ENCODE assay signal across 29 mouse cellular contexts in the genomic region with DNA sequence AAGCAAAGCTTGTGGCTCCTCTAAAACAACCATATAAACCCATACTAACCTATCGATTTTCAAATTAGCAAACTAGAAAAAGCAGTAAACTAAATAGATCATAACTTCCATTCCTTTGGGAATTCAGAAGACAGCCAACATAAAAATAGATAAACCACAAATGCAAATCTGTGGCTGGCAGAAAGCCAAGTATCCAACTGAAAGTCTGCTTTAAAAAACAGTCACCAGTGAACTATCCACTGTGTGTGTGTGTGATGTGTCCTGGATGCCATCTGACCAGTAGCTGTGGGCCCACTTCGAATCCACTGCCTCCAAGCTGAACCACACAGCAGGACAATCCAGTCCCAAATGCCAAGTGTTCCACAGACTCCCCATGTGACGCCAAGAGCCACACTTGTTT. TPM values are rescaled to one million over a fixed set of nuclear protein-coding genes. Genes with fewer than 3 reads are reported as not detected.
A peak's percentile ranks its signal among the peaks of the same experiment; 100 is the strongest.
DNase-seq lines count a peak whose midpoint lies in the region; ATAC-seq and TF ChIP-seq lines count a peak whose summit lies in the region.
"Had no signal": no experiment of that assay in that cellular context is flagged by ENCODE, and none has a peak within 500 bp of the region (broad histone marks: within the 10 kb centered on the region; RNA-seq: fewer than 3 reads in every experiment).

No protein-coding gene starts in this region.

- no peak overlapping the region for H3K4me3 ChIP-seq in forebrain, postnatal 0 days (ENCODE audit: low read depth, low read length)
- H3K4me3 ChIP-seq in forebrain, embryonic 10.5 days: no peak overlapping the region
- H3K4me3 ChIP-seq: embryonic facial prominence, embryonic 15.5 days; forebrain, embryonic 12.5 days; forebrain, embryonic 15.5 days; heart, embryonic 12.5 days; heart, embryonic 15.5 days had no signal

- DNase-seq in forebrain, postnatal 0 days: peak; percentile 37
- no peak for DNase-seq in forebrain, embryonic 10.5 days (ENCODE audit: extremely low spot score, low spot score)
- DNase-seq in left cerebral cortex, postnatal 14 days (ENCODE audit: low spot score in 2 of 2): peak; percentile 42 to 46
- no peak for DNase-seq in left cerebral cortex, adult 18-20 months (ENCODE audit: low spot score in 2 of 2)
- peak; percentile 18 for DNase-seq in right cerebral cortex, postnatal 14 days
- DNase-seq in right cerebral cortex, postnatal 25 days: no peak
- DNase-seq in brain, adult 2 months (ENCODE audit: low read depth, low spot score): peak; percentile 39
- no peak for DNase-seq in heart, postnatal 14 days
- DNase-seq: adrenal gland, adult 8-10 months; adrenal gland, postnatal 25 days; cerebellum, adult 9-10 months; embryo, embryonic 11 days; gastrocnemius, postnatal 25 days; heart, adult 18-20 months; heart, postnatal 10 days; heart, postnatal 4 days had no signal

- H3K27ac ChIP-seq in forebrain, postnatal 0 days (ENCODE audit: low read depth, low read length): no peak overlapping the region
- no peak overlapping the region for H3K27ac ChIP-seq in forebrain, embryonic 10.5 days
- H3K27ac ChIP-seq: embryonic facial prominence, embryonic 15.5 days; forebrain, embryonic 12.5 days; forebrain, embryonic 15.5 days; heart, embryonic 15.5 days; hindbrain, embryonic 14.5 days; hindbrain, postnatal 0 days had no signal

- H3K36me3 ChIP-seq in forebrain, postnatal 0 days (ENCODE audit: insufficient read depth): no peaks in the 10 kb centered on the region
- no peaks in the 10 kb centered on the region for H3K36me3 ChIP-seq in forebrain, embryonic 10.5 days (replicated peaks)
- H3K36me3 ChIP-seq: embryonic facial prominence, embryonic 15.5 days; forebrain, embryonic 12.5 days; forebrain, embryonic 15.5 days; heart, embryonic 12.5 days; heart, embryonic 15.5 days had no signal

- intact Hi-C loops in left cerebral cortex, postnatal 14 days (cut with DNase I): no loop called here
- intact Hi-C loops in heart, postnatal 14 days (cut with DNase I): no loop called here

- no peak overlapping the region for H3K4me2 ChIP-seq in forebrain, postnatal 0 days (ENCODE audit: low read depth)
- H3K4me2 ChIP-seq: embryonic facial prominence, embryonic 15.5 days; forebrain, embryonic 12.5 days; forebrain, embryonic 15.5 days; heart, embryonic 12.5 days; heart, embryonic 15.5 days; hindbrain, embryonic 14.5 days had no signal

- no peaks in the 10 kb centered on the region for H3K27me3 ChIP-seq in forebrain, postnatal 0 days (ENCODE audit: insufficient read depth, low read length)
- H3K27me3 ChIP-seq in forebrain, embryonic 10.5 days (ENCODE audit: poor library complexity, severe bottlenecking): no peaks in the 10 kb centered on the region
- H3K27me3 ChIP-seq: embryonic facial prominence, embryonic 15.5 days; forebrain, embryonic 12.5 days; forebrain, embryonic 15.5 days; heart, embryonic 12.5 days; heart, embryonic 15.5 days had no signal

- 80% methylated on average over 3 of the region's 3 CpGs for WGBS in forebrain, postnatal 0 days
- WGBS in forebrain, embryonic 10.5 days: 95% methylated on average over 3 of the region's 3 CpGs

- no peak overlapping the region for H3K9ac ChIP-seq in forebrain, postnatal 0 days
- H3K9ac ChIP-seq: embryonic facial prominence, embryonic 15.5 days; forebrain, embryonic 12.5 days; forebrain, embryonic 15.5 days; heart, embryonic 12.5 days; heart, embryonic 15.5 days; hindbrain, embryonic 14.5 days had no signal

- TF ChIP-seq CTCF in forebrain, postnatal 0 days (IDR thresholded peaks at IDR 0.05; ENCODE audit: low read depth): no peak

- 0 out of 2 replicates have a peak, but pooled peaks cover 5% of the 10 kb centered on the region for H3K4me1 ChIP-seq in forebrain, postnatal 0 days (ENCODE audit: insufficient read depth)
- peaks cover 22% of the 10 kb centered on the region for H3K4me1 ChIP-seq in forebrain, embryonic 10.5 days
- H3K4me1 ChIP-seq: embryonic facial prominence, embryonic 15.5 days; forebrain, embryonic 15.5 days; heart, embryonic 15.5 days had no signal

- no peaks in the 10 kb centered on the region for H3K9me3 ChIP-seq in forebrain, postnatal 0 days (ENCODE audit: low read length)
- no peaks in the 10 kb centered on the region for H3K9me3 ChIP-seq in forebrain, embryonic 10.5 days
- H3K9me3 ChIP-seq: embryonic facial prominence, embryonic 15.5 days; forebrain, embryonic 12.5 days; forebrain, embryonic 15.5 days; heart, embryonic 12.5 days; heart, embryonic 15.5 days had no signal

- no peak for ATAC-seq in forebrain, postnatal 0 days
- ATAC-seq: activated CD4-positive, CD25-positive, alpha-beta regulatory T cell, adult 4 months; CD4-positive, CD25-positive, alpha-beta regulatory T cell, adult 4 months; forebrain, embryonic 15.5 days; hindbrain, postnatal 0 days; inflammation-experienced regulatory T-cells, adult 6 months had no signal

RNA-seq across cellular contexts. Expression of a gene that starts 45.8 kb away (rescaled TPM):
- total RNA-seq in forebrain, postnatal 0 days (2014; rRNA removed): 52.2 and 55.3 TPM in 2 replicates
- 74.1 and 74.7 TPM in 2 replicates for polyA plus RNA-seq in forebrain, postnatal 0 days (2015; fragmentation: Nextera tagmentation; extraction: Ambion mirVana)
- 6.2 and 6.5 TPM in 2 replicates for polyA plus RNA-seq in forebrain, embryonic 10.5 days (2016; fragmentation: Nextera tagmentation; extraction: Ambion mirVana)
- 10 to 100 TPM; 90.0 to 91.8 TPM for total RNA-seq in left cerebral cortex, postnatal 14 days (2021)
- 10 to 100 TPM; 64.1 to 72.1 TPM for total RNA-seq in left cerebral cortex, adult 18-20 months (2021)
- under 1 TPM in 1 of 2 experiments, not detected in 1; 0.07 TPM for total RNA-seq in heart, postnatal 14 days (2021)
- total RNA-seq: gastrocnemius, adult 8-10 months; gastrocnemius, postnatal 25 days; heart, adult 18-20 months; MEL had no signal
- polyA plus RNA-seq: activated CD4-positive, CD25-positive, alpha-beta regulatory T cell, adult 4 months; C2C12; CD4-positive, CD25-positive, alpha-beta regulatory T cell, adult 4 months; inflammation-experienced regulatory T-cells, adult 6 months had no signal

Comparison
In these comparisons a context has a peak if more than half of its experiments do, and no peak if none do; other contexts are left out.
1. DNase-seq: peak in forebrain, postnatal 0 days (single experiment), left cerebral cortex, postnatal 14 days (2 of 2), right cerebral cortex, postnatal 14 days (single experiment) and brain, adult 2 months (single experiment); none in forebrain, embryonic 10.5 days (single experiment), left cerebral cortex, adult 18-20 months (0 of 2), right cerebral cortex, postnatal 25 days (single experiment) and heart, postnatal 14 days (0 of 2).
2. RNA of a gene that starts 45.8 kb away (total RNA-seq): 90.0 to 91.8 TPM in left cerebral cortex, postnatal 14 days, 64.1 to 72.1 TPM in left cerebral cortex, adult 18-20 months and 52.2 to 55.3 TPM in forebrain, postnatal 0 days; 0.07 TPM in heart, postnatal 14 days; every median in the first group is over 10 times any median in the second.